Mouse (Mus musculus): ENCODE data around the gene Krt80.

- TF ChIP-seq CTCF (IDR thresholded peaks at IDR 0.05; ENCODE audit: low read depth, low read length) (peak; percentile 4; the same call in 1 of the 2 replicates), POLR2A (IDR thresholded peaks at IDR 0.05; ENCODE audit: borderline replicate concordance, low read depth, low read length) (no peak)
These were observed 2.4 kb upstream of the Krt80 start for GRCm38 (mm10) chr15:101372131-101372977.

Measured in bone marrow macrophage, adult 2 months (primary cell).